Mouse (Mus musculus) heart, embryonic 15.5 days (tissue): ENCODE measurements at regions not wholly inside any gene's neighbourhood (a gene's known extent, or its start where the extent isn't known, plus 50 kb on each side); places are given as distances from the start of the nearest gene placed in this dataset.
"Not testable (repeated sequence)": the region's sequence is repeated elsewhere in the genome, so short reads cannot be mapped to it uniquely, and the experiment has no call there.

Experiments
- ATAC-seq: fragments of 200-750 bp; cut with Nextera tagmentation; replicated peaks from 2 replicates; pipeline ENCODE4 v1.8.0; 2017; ENCODE audit warnings: low read depth, moderate TSS enrichment; ENCODE audit not compliant: insufficient number of reproducible peaks, insufficient read depth, low FRiP score
- H3K27ac ChIP-seq: fragments of 300-500 bp; sonication (generic); 2 replicates; pipeline ENCODE4 v1.5.1; 2015; ENCODE audit warnings: mild to moderate bottlenecking, inconsistent platforms
- H3K27me3 ChIP-seq: fragments of 300-500 bp; sonication (generic); 2 replicates; pipeline ENCODE4 v1.6.1; 2015; ENCODE audit warnings: inconsistent platforms
- H3K36me3 ChIP-seq: fragments of 300-500 bp; sonication (generic); 2 replicates; pipeline ENCODE4 v1.6.1; 2015; ENCODE audit warnings: mild to moderate bottlenecking, inconsistent platforms
- H3K4me1 ChIP-seq: fragments of 300-500 bp; sonication (generic); replicated peaks from 2 replicates; pipeline ENCODE4 v1.6.1; 2015; ENCODE audit warnings: inconsistent platforms
- H3K4me2 ChIP-seq: fragments of 300-500 bp; sonication (generic); 2 replicates; pipeline ENCODE4 v1.6.1; 2015; ENCODE audit warnings: inconsistent platforms, mild to moderate bottlenecking, moderate library complexity
- H3K4me3 ChIP-seq: fragments of 300-500 bp; sonication (generic); 2 replicates; pipeline ENCODE4 v1.5.1; 2015; ENCODE audit warnings: mild to moderate bottlenecking, inconsistent platforms
- H3K9ac ChIP-seq: fragments of 300-500 bp; sonication (generic); 2 replicates; pipeline ENCODE4 v1.6.1; 2015; ENCODE audit warnings: mild to moderate bottlenecking, inconsistent platforms
- H3K9me3 ChIP-seq: fragments of 300-500 bp; sonication (generic); replicated peaks from 2 replicates; pipeline ENCODE4 v1.6.1; 2016; ENCODE audit warnings: inconsistent platforms
- WGBS: fragments of 180-500 bp; shearing (Covaris S2); methylation state at CpG from one replicate; pipeline ENCODE4 v1.1.7; 2015; ENCODE audit warnings: mixed read lengths; 5-methylcytosine and 5-hydroxymethylcytosine counted together

- Histone ChIP-seq H3K4me3 (peak overlapping the region; percentile 39), H3K27ac (no peak overlapping the region), H3K27me3 (no peaks in the 10 kb centered on the region), H3K9me3 (no peaks in the 10 kb centered on the region), H3K4me1 (peaks cover 2% of the 10 kb centered on the region; the same call in 1 of the 2 replicates), H3K9ac (peak overlapping the region; percentile 33), H3K4me2 (peak overlapping the region; percentile 69), H3K36me3 (no peaks in the 10 kb centered on the region)
- no peak for ATAC-seq
- 40% methylated on average over 17 of the region's 17 CpGs for WGBS
These were observed 89.0 kb upstream of the Rpl34 start for GRCm38 (mm10) chr3:130819031-130819836.

DNA sequence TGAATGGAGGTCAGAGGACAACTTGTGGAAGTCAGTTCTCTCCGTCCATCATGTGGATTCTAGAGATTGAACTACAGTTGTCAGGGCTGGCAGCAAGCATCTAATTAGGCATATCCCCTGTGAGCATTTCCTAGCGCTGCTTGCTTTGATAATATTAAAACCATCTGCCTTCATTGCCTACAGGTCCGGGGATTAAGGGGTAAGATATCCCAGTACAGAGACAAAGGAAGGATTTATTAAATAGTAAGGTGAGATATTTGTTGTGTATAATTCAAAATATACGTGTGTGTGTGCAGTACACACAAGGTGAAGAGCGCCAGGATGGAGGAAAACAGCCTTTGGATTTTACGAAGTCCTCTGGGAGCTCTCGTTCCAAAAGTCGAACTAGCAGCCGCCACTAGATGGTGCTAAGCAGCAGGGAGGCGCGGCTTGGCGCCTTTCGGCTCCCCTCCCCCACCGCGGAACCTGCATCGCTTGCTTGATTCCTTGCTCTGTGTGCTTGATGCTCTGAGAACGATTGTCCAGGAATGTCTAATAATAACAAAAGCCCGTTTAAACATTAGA, 88.4 kb upstream of the Rpl34 start:
- H3K27ac ChIP-seq: no peak overlapping the region
- no peaks in the 10 kb centered on the region for H3K36me3 ChIP-seq
- WGBS: 4% methylated on average over 18 of the region's 18 CpGs
- H3K4me2 ChIP-seq: peak overlapping the region; percentile 69
- peak overlapping the region; percentile 39 for H3K4me3 ChIP-seq
- no peaks in the 10 kb centered on the region for H3K27me3 ChIP-seq
- H3K4me1 ChIP-seq: peaks cover 2% of the 10 kb centered on the region; the same call in 1 of the 2 replicates
- H3K9ac ChIP-seq: peak overlapping the region; percentile 33
- ATAC-seq: peak; percentile 60; the same call in 1 of the 2 replicates
- H3K9me3 ChIP-seq: no peaks in the 10 kb centered on the region

DNA sequence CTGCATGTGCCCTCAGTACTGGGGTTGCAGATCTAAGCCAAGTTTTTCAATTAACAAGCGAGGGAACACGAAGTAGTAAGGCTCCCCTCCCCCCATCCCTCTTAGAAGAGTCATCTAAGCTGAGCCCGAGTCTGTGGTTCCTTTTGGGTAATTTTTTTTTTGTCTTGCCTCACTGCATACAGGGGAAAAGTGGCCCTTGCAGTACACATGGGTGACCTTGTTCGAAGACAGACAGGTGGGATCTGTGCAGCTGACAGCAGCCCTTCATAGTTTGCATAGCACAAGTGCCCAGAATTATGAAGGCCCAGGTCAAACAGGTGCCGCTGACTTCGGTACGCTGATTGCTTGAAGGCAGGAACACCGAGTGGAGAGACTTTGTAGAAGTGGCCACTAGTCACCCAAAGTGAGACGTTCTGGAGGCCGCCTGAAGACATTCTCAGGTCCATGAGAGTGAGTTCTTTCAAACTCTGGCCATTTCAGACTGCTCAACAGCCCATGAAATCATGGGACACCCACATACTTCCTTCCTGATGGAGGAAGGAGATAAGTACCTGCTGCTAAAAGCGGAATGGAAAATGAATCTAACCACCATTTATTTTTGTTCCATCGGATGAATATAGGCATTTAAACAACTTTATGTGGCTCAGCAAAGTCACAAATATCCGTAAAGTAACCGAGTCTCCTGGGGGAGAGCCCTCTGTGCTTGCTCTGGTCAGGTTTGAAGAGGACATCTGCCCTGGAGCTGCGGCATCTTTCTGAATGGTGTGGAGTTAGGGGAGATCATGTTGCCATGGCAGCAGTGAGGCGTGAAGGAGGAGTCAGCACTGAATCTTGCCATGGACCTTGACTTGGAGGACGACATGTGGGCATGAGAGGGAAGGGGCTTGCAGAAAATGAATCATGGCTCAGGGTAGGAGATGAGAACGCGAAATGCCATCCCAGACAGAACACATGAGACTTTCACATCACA, 79.8 kb upstream of the Rpl34 start:
- H3K27ac ChIP-seq: no peak overlapping the region
- 69% methylated on average over 19 of the region's 19 CpGs for WGBS
- no peak for ATAC-seq
- H3K27me3 ChIP-seq: no peaks in the 10 kb centered on the region
- no peak overlapping the region for H3K4me3 ChIP-seq
- no peak overlapping the region for H3K4me2 ChIP-seq
- H3K4me1 ChIP-seq: no peaks in the 10 kb centered on the region
- no peaks in the 10 kb centered on the region for H3K36me3 ChIP-seq
- no peaks in the 10 kb centered on the region for H3K9me3 ChIP-seq
- H3K9ac ChIP-seq: no peak overlapping the region

DNA sequence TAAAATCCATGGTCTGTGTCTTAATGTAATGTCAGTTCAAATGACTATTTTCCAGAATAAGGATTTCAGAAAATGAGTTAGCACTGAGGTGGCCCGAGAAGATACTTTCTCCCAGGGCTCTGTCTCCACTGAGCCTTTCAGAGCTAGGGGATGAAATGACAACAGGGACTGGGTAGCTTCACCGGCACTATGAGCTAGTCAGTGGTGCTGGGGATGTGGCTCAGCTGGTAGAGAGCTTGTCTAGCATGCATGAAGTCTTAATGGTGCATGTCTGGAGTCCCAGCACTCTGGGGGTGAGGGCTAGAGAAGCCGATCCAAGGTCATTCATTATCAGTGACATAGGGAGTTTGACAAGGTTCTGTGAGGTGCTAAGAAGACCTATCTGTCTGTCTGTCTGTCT, 75.1 kb upstream of the Rpl34 start:
- no peaks in the 10 kb centered on the region for H3K9me3 ChIP-seq
- no peak overlapping the region for H3K9ac ChIP-seq
- H3K4me2 ChIP-seq: no peak overlapping the region
- H3K4me1 ChIP-seq: no peaks in the 10 kb centered on the region
- no peaks in the 10 kb centered on the region for H3K36me3 ChIP-seq
- H3K27ac ChIP-seq: no peak overlapping the region
- ATAC-seq: no peak
- no peak overlapping the region for H3K4me3 ChIP-seq
- no peaks in the 10 kb centered on the region for H3K27me3 ChIP-seq
- 79% methylated on average over 3 of the region's 3 CpGs for WGBS

DNA sequence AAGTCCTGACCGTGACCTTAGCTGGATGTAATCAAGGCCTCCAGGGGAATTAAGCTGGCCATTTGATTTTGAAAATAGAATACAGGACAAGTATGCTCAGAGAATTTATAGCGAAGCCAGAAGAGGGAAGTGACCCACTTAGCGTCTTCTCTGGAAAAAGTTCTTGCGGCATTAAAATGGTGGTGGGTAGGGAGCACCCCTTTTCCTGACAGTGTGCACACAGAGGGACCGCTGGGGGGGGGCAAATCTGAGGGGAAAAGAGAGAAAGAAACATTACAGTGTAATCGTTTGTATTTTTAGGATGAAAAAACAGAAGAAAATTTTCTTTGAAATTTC, 74.1 kb upstream of the Rpl34 start:
- H3K27ac ChIP-seq: no peak overlapping the region
- no peaks in the 10 kb centered on the region for H3K27me3 ChIP-seq
- H3K9ac ChIP-seq: no peak overlapping the region
- H3K4me1 ChIP-seq: no peaks in the 10 kb centered on the region
- no peaks in the 10 kb centered on the region for H3K36me3 ChIP-seq
- H3K4me3 ChIP-seq: no peak overlapping the region
- no peak overlapping the region; the same call in 1 of the 2 replicates for H3K4me2 ChIP-seq
- WGBS: 61% methylated on average over 6 of the region's 6 CpGs
- no peaks in the 10 kb centered on the region for H3K9me3 ChIP-seq
- ATAC-seq: no peak

- ATAC-seq: no peak; the same call in 1 of the 2 replicates
These were observed 73.6 kb upstream of the Rpl34 start for GRCm38 (mm10) chr3:130803591-130804326.

GRCm38 (mm10) chr3:130800016-130800415, 69.8 kb upstream of the Rpl34 start:
- Histone ChIP-seq H3K4me2 (no peak overlapping the region), H3K9ac (no peak overlapping the region), H3K36me3 (no peaks in the 10 kb centered on the region), H3K4me1 (0 out of 2 replicates have a peak, but pooled peaks cover 3% of the 10 kb centered on the region), H3K27me3 (no peaks in the 10 kb centered on the region), H3K4me3 (no peak overlapping the region), H3K9me3 (no peaks in the 10 kb centered on the region), H3K27ac (no peak overlapping the region)
- WGBS: 40% methylated on average over 2 of the region's 2 CpGs
- ATAC-seq: no peak

More at GRCm38 (mm10) chr3:130803591-130804326, 73.6 kb upstream of the Rpl34 start:
- Histone ChIP-seq H3K27ac (no peak overlapping the region), H3K4me3 (no peak overlapping the region), H3K27me3 (no peaks in the 10 kb centered on the region), H3K4me1 (no peaks in the 10 kb centered on the region), H3K4me2 (no peak overlapping the region; the same call in 1 of the 2 replicates), H3K9me3 (no peaks in the 10 kb centered on the region), H3K36me3 (no peaks in the 10 kb centered on the region), H3K9ac (no peak overlapping the region)
- 23% methylated on average over 12 of the region's 12 CpGs for WGBS

DNA sequence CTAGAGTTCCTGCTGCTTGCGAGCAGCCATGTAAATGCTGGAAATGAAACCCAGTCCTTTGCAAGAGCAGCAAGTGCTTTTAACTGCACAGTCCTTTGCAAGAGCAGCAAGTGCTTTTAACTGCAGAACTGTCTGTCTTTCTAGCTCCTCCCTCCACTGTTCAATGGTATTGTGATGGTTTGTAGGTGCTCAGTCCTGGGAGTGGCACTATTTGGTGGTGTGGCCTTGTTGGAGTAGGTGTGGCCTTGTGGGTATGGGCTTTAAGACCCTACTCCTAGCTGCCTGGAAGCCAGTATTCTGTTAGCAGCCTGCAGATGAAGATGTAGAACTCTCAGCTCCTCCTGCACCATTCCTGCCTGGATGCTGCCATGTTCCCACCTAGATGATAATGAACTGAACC, 67.8 kb upstream of the Rpl34 start:
- not testable (repeated sequence) for H3K4me2 ChIP-seq, H3K27me3 ChIP-seq, ATAC-seq, H3K4me3 ChIP-seq, H3K27ac ChIP-seq, H3K4me1 ChIP-seq, H3K9me3 ChIP-seq, H3K9ac ChIP-seq, H3K36me3 ChIP-seq
- 84% methylated on average over 1 of the region's 1 CpGs for WGBS

GRCm38 (mm10) chr3:130796531-130796930, 66.3 kb upstream of the Rpl34 start:
- Histone ChIP-seq H3K27me3 (no peaks in the 10 kb centered on the region), H3K9ac (no peak overlapping the region), H3K27ac (no peak overlapping the region), H3K36me3 (no peaks in the 10 kb centered on the region), H3K4me1 (0 out of 2 replicates have a peak, but pooled peaks cover 3% of the 10 kb centered on the region), H3K4me3 (no peak overlapping the region), H3K9me3 (no peaks in the 10 kb centered on the region), H3K4me2 (no peak overlapping the region)
- no peak for ATAC-seq
- WGBS: 53% methylated on average over 8 of the region's 8 CpGs

- Histone ChIP-seq H3K4me2 (no peak overlapping the region), H3K4me1 (0 out of 2 replicates have a peak, but pooled peaks cover 3% of the 10 kb centered on the region), H3K9me3 (no peaks in the 10 kb centered on the region), H3K4me3 (no peak overlapping the region), H3K9ac (no peak overlapping the region), H3K36me3 (no peaks in the 10 kb centered on the region), H3K27ac (no peak overlapping the region), H3K27me3 (no peaks in the 10 kb centered on the region)
- no peak for ATAC-seq
- 75% methylated on average over 4 of the region's 4 CpGs for WGBS
These were observed 65.2 kb upstream of the Rpl34 start for GRCm38 (mm10) chr3:130795396-130795795.
